Mouse (Mus musculus) G1E (cell line): ENCODE data around the gene Pkdrej.

ENCODE experiments used
- CTCF ChIP-seq: IDR thresholded peaks from 2 replicates; pipeline ENCODE4 v1.5.1; 2012; ENCODE audit warnings: low read depth, low read length, inconsistent platforms, mixed read lengths
- GATA1 ChIP-seq: IDR thresholded peaks from 2 replicates; pipeline ENCODE4 v1.6.1; 2012; ENCODE audit warnings: borderline replicate concordance, low read length, inconsistent platforms, mixed read lengths
- GATA2 ChIP-seq: IDR thresholded peaks from 2 replicates; pipeline ENCODE4 v1.6.1; 2012; ENCODE audit warnings: low read depth, low read length, inconsistent platforms, borderline replicate concordance
- TAL1 ChIP-seq: conservative IDR thresholded peaks from 2 replicates; pipeline ENCODE4 v1.6.1; 2012; ENCODE audit warnings: low read depth, low read length, inconsistent platforms, mixed read lengths

DNA sequence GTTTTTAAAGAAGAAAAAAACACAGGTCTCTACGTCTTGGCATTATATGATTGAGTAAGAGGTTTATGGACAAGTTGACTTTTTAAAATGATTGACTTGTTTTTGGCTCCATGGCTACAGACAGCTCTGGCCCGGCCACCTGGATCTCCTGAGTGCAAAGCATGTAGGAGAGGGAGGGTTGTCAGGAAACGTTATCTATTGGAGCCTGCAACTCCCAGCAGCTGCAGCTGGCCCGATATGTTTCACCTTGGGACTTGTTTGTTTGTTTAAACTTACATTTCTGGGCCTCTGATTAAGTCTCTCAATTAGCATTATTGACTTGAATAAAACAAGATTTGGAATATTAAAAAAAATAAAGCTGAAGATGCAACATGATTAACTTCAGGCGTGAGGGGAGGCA lies 5.1 kb upstream of the Pkdrej start:
- TF ChIP-seq CTCF (no peak), GATA2 (no peak), GATA1 (no peak), TAL1 (no peak)
